ENCODE assay signal across 15 mouse cellular contexts in genomic region chr6:147161818-147162584, GRCm38 (mm10).
A peak's percentile ranks its signal among the peaks of the same experiment; 100 is the strongest.
DNase-seq lines count a peak whose midpoint lies in the region; ATAC-seq lines count a peak whose summit lies in the region.
"Had no signal": no experiment of that assay in that cellular context is flagged by ENCODE, and none has a peak within 500 bp of the region (broad histone marks: within the 10 kb centered on the region; RNA-seq: fewer than 3 reads in every experiment).

No protein-coding gene starts in this region.

- no peaks in the 10 kb centered on the region for H3K36me3 ChIP-seq in hindbrain, embryonic 14.5 days (replicated peaks; ENCODE audit: control insufficient read depth, insufficient read depth)
- H3K36me3 ChIP-seq in hindbrain, embryonic 11.5 days (ENCODE audit: control insufficient read depth, insufficient read depth, low read length) = no peaks in the 10 kb centered on the region
- H3K36me3 ChIP-seq in limb, embryonic 13.5 days = no peaks in the 10 kb centered on the region
- H3K36me3 ChIP-seq in limb, embryonic 10.5 days = no peaks in the 10 kb centered on the region
- H3K36me3 ChIP-seq in heart, embryonic 13.5 days = no peaks in the 10 kb centered on the region
- H3K36me3 ChIP-seq: forebrain, embryonic 10.5 days; neural tube, embryonic 13.5 days had no signal

- no peak overlapping the region for H3K4me2 ChIP-seq in hindbrain, embryonic 14.5 days (replicated peaks)
- no peak overlapping the region for H3K4me2 ChIP-seq in hindbrain, embryonic 11.5 days (replicated peaks; ENCODE audit: low read depth, low read length)
- H3K4me2 ChIP-seq in limb, embryonic 13.5 days (replicated peaks) = no peak overlapping the region
- H3K4me2 ChIP-seq in heart, embryonic 13.5 days = no peak overlapping the region
- H3K4me2 ChIP-seq: liver, embryonic 11.5 days; midbrain, embryonic 11.5 days; neural tube, embryonic 13.5 days had no signal

- no peaks in the 10 kb centered on the region for H3K27me3 ChIP-seq in hindbrain, embryonic 14.5 days (ENCODE audit: control insufficient read depth, insufficient read depth, low read length)
- no peaks in the 10 kb centered on the region for H3K27me3 ChIP-seq in hindbrain, embryonic 11.5 days (ENCODE audit: control insufficient read depth, insufficient read depth, low read length)
- H3K27me3 ChIP-seq in limb, embryonic 13.5 days = no peaks in the 10 kb centered on the region
- no peaks in the 10 kb centered on the region for H3K27me3 ChIP-seq in limb, embryonic 10.5 days (ENCODE audit: low read depth, poor library complexity, severe bottlenecking)
- no peaks in the 10 kb centered on the region for H3K27me3 ChIP-seq in heart, embryonic 13.5 days (replicated peaks)
- H3K27me3 ChIP-seq: neural tube, embryonic 13.5 days had no signal

- no peak overlapping the region for H3K27ac ChIP-seq in hindbrain, embryonic 14.5 days
- no peak overlapping the region for H3K27ac ChIP-seq in hindbrain, embryonic 11.5 days (ENCODE audit: low read depth, low read length)
- H3K27ac ChIP-seq in limb, embryonic 13.5 days = no peak overlapping the region
- no peak overlapping the region for H3K27ac ChIP-seq in limb, embryonic 10.5 days
- H3K27ac ChIP-seq in heart, embryonic 13.5 days (replicated peaks) = peak overlapping the region; percentile 18; the same call in 1 of the 2 replicates
- H3K27ac ChIP-seq: forebrain, embryonic 10.5 days; neural tube, embryonic 13.5 days had no signal

- ATAC-seq in hindbrain, embryonic 14.5 days (ENCODE audit: low FRiP score) = peak; percentile 43; the same call in 1 of the 2 replicates
- ATAC-seq in hindbrain, embryonic 11.5 days (ENCODE audit: low FRiP score) = no peak
- ATAC-seq in limb, embryonic 13.5 days (ENCODE audit: low FRiP score, low read depth) = peak; percentile 54; the same call in 1 of the 2 replicates
- ATAC-seq in heart, embryonic 13.5 days (ENCODE audit: extremely low read depth, insufficient number of reproducible peaks, low FRiP score, low TSS enrichment) = peak; percentile 31; the same call in 1 of the 2 replicates
- ATAC-seq: inflammation-experienced regulatory T-cells, adult 6 months had no signal

- no peaks in the 10 kb centered on the region for H3K4me1 ChIP-seq in hindbrain, embryonic 14.5 days (replicated peaks; ENCODE audit: control insufficient read depth, insufficient read depth, low read length)
- H3K4me1 ChIP-seq in hindbrain, embryonic 11.5 days (replicated peaks; ENCODE audit: control insufficient read depth, insufficient read depth, low read length) = no peaks in the 10 kb centered on the region
- H3K4me1 ChIP-seq in limb, embryonic 13.5 days = peaks cover 4% of the 10 kb centered on the region; the same call in 1 of the 2 replicates
- no peaks in the 10 kb centered on the region; the same call in 1 of the 2 replicates for H3K4me1 ChIP-seq in limb, embryonic 10.5 days
- H3K4me1 ChIP-seq in heart, embryonic 13.5 days = peaks cover 5% of the 10 kb centered on the region; the same call in 1 of the 2 replicates
- H3K4me1 ChIP-seq: forebrain, embryonic 10.5 days; neural tube, embryonic 13.5 days had no signal

- no peak for DNase-seq in hindbrain, embryonic 14.5 days (ENCODE audit: low spot score)
- DNase-seq in hindbrain, embryonic 11.5 days (ENCODE audit: low spot score) = no peak
- no peak for DNase-seq in limb, embryonic 10.5 days (ENCODE audit: low spot score)
- DNase-seq in embryo, embryonic 11 days = peak; percentile 10
- no peak for DNase-seq in adrenal gland, adult 2 months
- no peak for DNase-seq in frontal cortex, postnatal 10 days (ENCODE audit: low spot score in 2 of 2)
- DNase-seq: adrenal gland, adult 8-10 months; retina, postnatal 1 day had no signal

- H3K4me3 ChIP-seq in hindbrain, embryonic 14.5 days (replicated peaks; ENCODE audit: low read length) = no peak overlapping the region
- no peak overlapping the region for H3K4me3 ChIP-seq in hindbrain, embryonic 11.5 days (ENCODE audit: low read depth, low read length)
- H3K4me3 ChIP-seq in limb, embryonic 13.5 days = no peak overlapping the region
- H3K4me3 ChIP-seq in limb, embryonic 10.5 days = no peak overlapping the region
- no peak overlapping the region for H3K4me3 ChIP-seq in heart, embryonic 13.5 days
- H3K4me3 ChIP-seq: forebrain, embryonic 10.5 days; neural tube, embryonic 13.5 days had no signal

- 68% methylated on average over 5 of the region's 5 CpGs for WGBS in hindbrain, embryonic 14.5 days
- 64% methylated on average over 5 of the region's 5 CpGs for WGBS in hindbrain, embryonic 11.5 days
- 46% methylated on average over 5 of the region's 5 CpGs for WGBS in limb, embryonic 13.5 days
- 58% methylated on average over 5 of the region's 5 CpGs for WGBS in limb, embryonic 10.5 days
- WGBS in heart, embryonic 13.5 days = 25% methylated on average over 5 of the region's 5 CpGs

- no peaks in the 10 kb centered on the region for H3K9me3 ChIP-seq in hindbrain, embryonic 14.5 days (ENCODE audit: control insufficient read depth, low read length)
- H3K9me3 ChIP-seq in hindbrain, embryonic 11.5 days (ENCODE audit: control insufficient read depth, low read length) = no peaks in the 10 kb centered on the region
- H3K9me3 ChIP-seq in limb, embryonic 13.5 days = no peaks in the 10 kb centered on the region
- H3K9me3 ChIP-seq in limb, embryonic 10.5 days (replicated peaks) = no peaks in the 10 kb centered on the region
- H3K9me3 ChIP-seq in heart, embryonic 13.5 days = 0 out of 2 replicates have a peak, but pooled peaks cover 3% of the 10 kb centered on the region
- H3K9me3 ChIP-seq: forebrain, embryonic 10.5 days; neural tube, embryonic 13.5 days had no signal

- H3K9ac ChIP-seq in hindbrain, embryonic 14.5 days = no peak overlapping the region
- no peak overlapping the region for H3K9ac ChIP-seq in hindbrain, embryonic 11.5 days (ENCODE audit: low read depth, low read length)
- no peak overlapping the region for H3K9ac ChIP-seq in limb, embryonic 13.5 days
- no peak overlapping the region for H3K9ac ChIP-seq in heart, embryonic 13.5 days
- H3K9ac ChIP-seq: neural tube, embryonic 13.5 days had no signal
